Mouse (Mus musculus) layer of hippocampus, adult 18-20 months (tissue): ENCODE data around the gene Sertad3. TPM values are rescaled to one million over a fixed set of nuclear protein-coding genes. Genes with fewer than 3 reads are reported as not detected.

Experiments
- DNase-seq, 2 experiments: peaks; one replicate each; pipeline ENCODE4 v3.0.0; 2022; ENCODE audit warnings: low spot score in 2 of 2
- long read RNA-seq: library from polyadenylated mRNA; stranded (forward); transcript quantifications from one replicate; pipeline ENCODE4 v2.0.0, GENCODE M21; 2021
- total RNA-seq, 2 experiments: library from RNA; stranded (reverse); gene quantifications; 2 replicates each; pipeline ENCODE4 v1.2.3; 2021

Gene Sertad3
- total RNA-seq = 1 to 10 TPM; 4.2 to 5.1 TPM
- long read RNA-seq, partial matches to known transcripts = 0 of 3 reads
- long read RNA-seq, other reads (novel, unspliced or antisense) = 0 of 3 reads

DNA sequence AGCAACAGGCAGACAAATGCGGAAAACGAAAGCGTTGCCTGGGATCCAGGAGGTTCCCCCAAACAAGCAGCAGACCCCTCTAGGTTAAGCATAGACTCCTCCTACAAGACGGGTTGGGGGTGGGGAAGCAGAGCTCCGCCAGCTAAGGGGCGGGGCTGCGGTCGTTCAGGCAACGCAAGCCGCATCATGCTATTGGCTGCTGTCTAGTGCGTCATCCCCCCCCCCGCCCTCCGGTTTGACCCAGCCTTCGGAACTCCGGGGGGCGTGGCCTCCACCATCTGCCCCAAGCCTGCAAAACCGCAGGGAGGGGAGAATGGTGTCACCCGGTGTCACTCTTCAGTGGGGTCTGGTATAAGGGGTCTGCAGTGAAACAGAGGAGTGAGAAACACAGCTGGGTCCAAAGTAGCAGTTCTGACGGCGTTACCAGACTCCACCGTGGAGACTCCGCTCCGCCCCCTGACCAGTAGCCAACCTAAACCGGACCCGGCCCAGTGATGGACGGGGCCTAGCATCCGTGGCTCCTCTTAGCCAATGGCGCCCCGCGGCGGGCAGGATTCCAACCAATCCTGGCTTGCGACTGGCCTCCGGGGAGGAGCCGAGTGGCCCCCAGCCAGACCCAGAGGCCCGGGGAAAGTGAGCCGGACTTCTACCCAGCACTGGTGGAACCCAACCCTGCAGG, at the start of gene Sertad3:
Gene Sertad3 (plus strand): TSS at position 613 of the 679 bp plus-strand sequence.
- DNase-seq = peak; percentile 93 to 98

- no peak for DNase-seq
Measured at GRCm38 (mm10) chr7:27427387-27427786, 46.2 kb upstream of the Sertad3 start.

DNA sequence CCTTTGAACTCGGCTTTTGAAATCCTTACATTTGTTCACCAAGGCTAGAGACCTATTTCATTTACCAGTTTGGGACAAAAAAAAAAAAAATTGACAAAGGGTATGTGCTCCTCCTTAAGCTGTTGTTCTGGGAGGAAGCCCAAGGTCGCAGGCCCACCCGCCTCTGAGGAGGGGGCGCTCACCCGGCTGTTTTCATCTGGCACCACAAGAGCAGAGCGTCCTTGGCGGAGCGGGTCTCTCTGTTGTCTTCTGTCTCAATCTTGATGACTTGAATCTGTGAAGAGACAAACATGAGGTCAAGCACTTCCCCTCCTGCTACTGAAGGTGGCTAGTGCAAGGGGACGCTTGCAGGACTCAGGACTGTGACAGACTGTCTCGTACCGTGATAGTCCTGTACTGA, 45.6 kb upstream of the Sertad3 start:
- DNase-seq = no peak

- DNase-seq = no peak
Measured at GRCm38 (mm10) chr7:27429135-27429534, 44.4 kb upstream of the Sertad3 start.

GRCm38 (mm10) chr7:27433349-27433748, 40.2 kb upstream of the Sertad3 start:
- DNase-seq = no peak

- DNase-seq = no peak
Measured at GRCm38 (mm10) chr7:27433794-27434193, 39.8 kb upstream of the Sertad3 start.

DNA sequence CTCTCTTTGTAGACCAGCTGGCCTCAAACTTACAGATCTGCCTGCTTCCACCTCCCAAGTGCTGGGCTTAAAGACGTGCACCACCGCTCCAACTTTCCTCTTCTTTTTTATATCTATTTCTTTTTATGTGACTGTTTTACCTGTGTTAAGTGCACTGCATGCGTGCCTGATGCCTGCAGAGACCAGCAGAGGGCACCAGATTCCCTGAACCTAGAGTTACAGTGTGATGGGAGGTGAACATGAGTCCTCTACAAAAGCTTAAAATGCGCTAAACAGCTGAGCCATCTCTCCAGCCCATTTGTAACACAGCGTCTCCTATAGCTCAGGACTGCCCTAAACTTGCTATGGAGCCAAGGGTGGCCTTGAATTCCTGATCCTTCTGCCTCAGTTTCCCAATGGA, 36.0 kb upstream of the Sertad3 start:
- no peak for DNase-seq

DNA sequence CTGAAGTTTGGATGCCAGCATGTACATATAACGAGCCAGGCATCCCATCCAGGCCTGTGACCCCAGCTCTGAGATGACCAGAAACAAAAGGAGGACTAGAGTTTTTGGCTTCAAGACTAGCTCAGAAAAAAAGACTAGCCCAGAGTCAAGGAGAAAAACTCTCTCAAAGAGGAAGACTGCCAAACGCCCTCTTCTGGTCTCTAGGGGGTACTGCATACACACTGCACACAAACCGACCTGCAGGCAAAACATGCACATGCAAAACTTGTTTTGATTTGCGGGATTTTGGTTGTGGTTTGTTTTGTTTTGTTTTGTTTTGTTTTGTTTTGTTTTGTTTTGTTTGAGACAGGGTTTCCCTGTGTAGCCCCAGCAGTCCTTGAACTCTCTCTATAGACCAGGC, 33.6 kb upstream of the Sertad3 start:
- no peak for DNase-seq

- DNase-seq = peak in 1 of 2 experiments; percentile 16
Measured at GRCm38 (mm10) chr7:27446051-27446450, 27.5 kb upstream of the Sertad3 start.

DNA sequence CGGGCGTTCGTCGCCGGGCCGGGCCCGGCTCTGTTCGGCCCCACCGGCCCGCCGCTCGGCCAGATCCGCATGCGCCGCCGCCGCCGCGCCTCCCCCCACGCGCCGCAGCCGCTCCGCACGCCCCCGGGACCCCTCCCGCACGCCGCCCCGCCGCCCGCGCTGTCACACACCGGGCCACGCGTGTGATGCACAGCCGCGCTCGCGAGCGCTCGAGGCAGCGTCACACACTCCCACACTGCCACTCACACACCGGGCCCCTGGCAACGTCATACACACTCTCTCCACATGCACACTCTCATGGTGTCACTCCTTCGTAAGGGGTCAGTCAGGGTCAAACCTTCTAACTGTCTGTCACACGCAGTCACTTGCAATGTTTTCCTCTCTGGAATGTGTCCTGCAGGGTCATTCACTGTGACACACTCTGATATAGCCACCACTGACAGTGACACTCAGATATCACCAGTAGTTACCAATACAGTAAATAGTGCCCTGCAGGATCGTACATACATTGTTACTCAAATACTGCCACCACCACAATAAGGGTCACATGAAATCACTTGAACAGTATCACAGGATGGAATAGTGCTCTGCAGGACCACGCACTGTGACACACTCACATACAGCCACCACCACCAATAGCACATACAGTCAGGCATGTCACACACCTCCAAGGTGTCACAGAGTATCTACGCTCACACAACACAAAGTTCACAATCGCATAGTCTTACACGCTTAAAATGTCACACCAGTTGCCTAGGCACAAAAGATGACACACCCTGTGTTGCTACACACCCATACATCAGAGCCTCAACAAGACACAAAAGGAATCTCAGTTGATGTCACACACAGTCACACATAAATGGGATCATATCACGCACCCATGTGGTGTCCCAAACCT, 26.8 kb upstream of the Sertad3 start:
- peak; percentile 67 to 75 for DNase-seq

GRCm38 (mm10) chr7:27447419-27448286, 25.9 kb upstream of the Sertad3 start, which contains the start of the genes Sptbn4 and Blvrb:
Gene Sptbn4, minus strand, starts transcription at chr7:27447686.
Gene Blvrb, plus strand, starts transcription at chr7:27447978.
- DNase-seq = peak; percentile 98 to 99

DNA sequence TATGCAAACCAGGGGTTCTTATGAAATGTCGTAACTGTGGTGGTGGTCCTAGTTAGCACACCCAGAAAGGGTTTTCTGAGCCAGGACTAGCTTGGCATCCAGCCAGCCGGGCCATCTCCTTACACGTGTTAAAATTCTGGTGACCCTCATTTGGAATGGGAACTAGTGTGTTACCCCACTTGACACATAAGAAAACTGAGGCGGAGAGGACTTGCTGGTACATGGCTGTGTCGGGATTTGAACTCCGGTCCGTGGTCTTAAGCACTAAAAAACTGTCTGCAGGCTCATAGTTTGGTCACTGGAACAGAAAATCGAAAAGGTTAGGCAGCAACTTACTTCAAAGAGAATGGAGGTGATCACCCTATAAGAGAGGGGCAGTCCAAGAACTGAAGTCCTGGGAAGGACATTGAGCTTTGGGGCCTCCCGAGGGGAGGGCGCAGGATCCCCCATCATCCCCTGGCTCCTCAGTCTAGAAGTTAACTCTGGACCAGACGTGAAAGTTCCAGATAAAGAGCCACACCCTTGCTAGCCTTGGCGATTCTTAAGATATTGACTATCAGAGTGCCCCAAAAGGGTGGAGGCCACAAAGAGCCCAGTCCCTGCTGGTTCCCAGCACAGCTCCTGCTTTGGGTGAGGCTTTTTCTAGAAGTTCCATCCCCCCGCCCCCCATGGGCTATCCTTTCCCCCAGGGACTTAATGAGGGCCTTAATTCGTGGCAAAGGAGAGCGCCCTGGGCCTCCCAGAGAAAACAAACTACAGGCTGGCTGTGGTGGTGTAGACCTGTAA, 25.0 kb upstream of the Sertad3 start:
- peak in 1 of 2 experiments; percentile 30 for DNase-seq

DNA sequence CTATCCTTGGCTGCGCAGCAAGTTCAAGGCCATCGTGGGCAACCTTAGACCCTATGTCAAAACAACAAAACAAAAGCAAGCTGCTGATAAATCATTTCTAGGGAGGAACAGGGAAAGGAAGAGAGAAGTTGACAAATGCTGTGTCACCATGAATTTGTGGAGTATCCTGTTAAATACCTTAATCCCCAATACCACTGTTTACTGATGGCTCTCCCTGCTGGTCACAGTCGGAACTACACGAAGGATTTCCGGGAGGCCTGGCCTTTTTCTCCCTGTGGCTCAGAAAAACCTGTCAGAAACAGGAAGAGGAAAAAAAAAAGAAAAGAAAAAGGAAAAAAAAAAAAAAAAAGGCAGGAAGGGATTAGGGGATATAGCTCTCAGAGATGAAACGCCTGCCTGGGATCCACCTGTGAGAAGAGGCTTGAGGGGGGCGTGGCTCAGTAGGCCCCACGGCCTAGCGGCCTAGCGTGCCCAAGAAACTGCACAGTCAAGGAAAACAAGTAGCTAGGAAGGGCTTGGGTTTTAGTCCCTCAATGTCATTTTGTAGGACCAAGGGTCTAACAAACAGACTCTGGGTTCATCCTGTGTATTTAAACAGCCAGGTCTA, 24.2 kb upstream of the Sertad3 start:
- peak; percentile 57 to 81 for DNase-seq

GRCm38 (mm10) chr7:27451359-27451758, 22.2 kb upstream of the Sertad3 start:
- DNase-seq = no peak

- no peak for DNase-seq
Measured at GRCm38 (mm10) chr7:27452206-27452770, 21.3 kb upstream of the Sertad3 start.

DNA sequence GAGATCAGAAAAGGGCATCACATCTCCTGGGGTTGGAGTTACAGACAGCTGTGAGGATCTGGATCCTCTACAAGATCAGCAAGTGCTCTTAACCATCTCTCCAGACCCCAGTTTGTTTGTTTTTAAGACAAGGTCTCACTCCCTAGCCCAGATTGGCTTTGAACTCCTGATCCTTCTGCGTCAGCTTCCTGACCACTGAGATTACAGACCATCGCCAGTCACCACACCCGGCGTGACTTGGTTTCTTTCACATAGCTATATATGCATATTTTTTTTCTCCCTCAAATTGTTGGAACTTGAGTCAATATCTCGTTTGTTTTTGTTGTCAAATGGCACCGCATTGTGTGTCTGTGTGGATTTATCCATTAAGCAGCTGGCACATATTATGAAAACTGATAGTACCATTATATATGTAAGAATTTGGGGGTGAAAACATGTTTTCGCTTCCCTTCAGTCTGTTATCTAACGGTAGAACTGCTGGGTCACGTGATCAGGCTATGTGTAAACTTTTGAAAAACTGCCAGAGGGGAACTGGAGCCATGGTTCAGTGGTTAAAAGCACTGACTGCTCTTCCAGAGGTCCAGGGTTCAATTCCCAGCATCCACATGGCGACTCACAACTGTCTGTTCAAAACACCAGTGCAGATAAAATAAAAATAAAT, 19.0 kb upstream of the Sertad3 start:
- DNase-seq = no peak

DNA sequence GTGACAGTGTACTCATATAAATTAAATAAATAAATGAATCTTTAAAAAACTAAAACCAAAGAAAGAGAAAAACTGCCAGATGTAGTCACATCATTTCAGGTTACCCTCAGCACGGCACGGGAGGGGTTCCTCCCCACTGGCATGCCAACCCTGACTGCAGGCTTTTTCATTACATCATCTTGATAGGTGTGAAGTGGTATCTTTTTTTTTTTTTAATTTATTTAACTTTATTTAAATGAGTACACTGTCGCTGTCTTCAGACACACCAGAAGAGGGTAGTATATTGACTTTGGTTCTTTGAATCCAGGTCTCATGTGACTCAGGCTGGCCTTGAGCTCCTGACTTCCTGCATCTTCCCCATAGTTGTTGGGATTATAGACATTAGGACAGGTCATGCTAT, 18.3 kb upstream of the Sertad3 start:
- no peak for DNase-seq

DNA sequence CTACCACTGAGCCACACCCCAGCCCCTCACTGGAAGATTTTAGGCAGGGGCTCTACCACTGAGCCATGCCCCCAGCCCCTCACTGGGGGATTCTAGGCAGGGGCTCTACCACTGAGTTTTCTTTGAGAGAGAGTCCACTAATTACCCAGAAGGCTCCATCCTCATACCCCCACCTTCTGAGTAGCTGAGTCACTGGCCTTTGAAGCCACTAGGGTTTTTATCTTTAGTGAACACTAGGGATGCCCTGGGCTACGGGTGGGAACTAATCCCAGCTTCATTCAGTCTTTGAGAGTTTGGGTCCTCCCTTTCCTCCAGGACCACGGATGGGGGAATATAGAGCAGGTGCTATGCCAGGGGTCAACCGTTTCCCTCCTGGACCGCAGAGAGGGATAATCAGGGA, 15.0 kb upstream of the Sertad3 start:
- no peak for DNase-seq

- no peak for DNase-seq
Measured at GRCm38 (mm10) chr7:27459640-27460039, 13.9 kb upstream of the Sertad3 start.
